Mouse (Mus musculus) 3134 (cell line): Measurements from ENCODE around the gene H6pd.
A peak's percentile ranks its signal among the peaks of the same experiment; 100 is the strongest.

Source experiments
- DNase-seq: peaks from one replicate; pipeline ENCODE4 v3.0.0-alpha.2; 2011; ENCODE audit warnings: low spot score; ENCODE audit not compliant: insufficient read length; ENCODE audit errors: extremely low read depth

The H6pd gene

DNA sequence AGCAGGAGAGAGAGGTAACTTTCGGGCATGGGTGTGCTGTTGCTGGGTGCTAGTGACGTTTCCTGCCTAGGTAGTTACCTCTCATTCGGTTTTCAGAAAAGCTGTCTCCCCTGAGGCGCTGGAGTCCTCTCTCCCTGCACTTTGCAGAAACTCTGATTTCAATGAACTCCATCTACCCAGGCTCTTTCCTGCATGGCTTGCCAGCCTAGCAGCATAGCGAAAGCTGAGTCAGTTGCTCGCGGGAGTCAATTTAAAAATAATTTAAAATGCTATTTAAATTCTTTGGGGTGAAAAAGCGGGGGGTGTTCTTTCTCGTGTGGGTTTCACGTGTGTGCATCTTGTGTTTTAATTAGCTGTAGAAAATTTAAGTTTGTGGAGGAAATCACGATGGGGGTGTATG lies 21.1 kb upstream of the H6pd start:
- no peak for DNase-seq

DNA sequence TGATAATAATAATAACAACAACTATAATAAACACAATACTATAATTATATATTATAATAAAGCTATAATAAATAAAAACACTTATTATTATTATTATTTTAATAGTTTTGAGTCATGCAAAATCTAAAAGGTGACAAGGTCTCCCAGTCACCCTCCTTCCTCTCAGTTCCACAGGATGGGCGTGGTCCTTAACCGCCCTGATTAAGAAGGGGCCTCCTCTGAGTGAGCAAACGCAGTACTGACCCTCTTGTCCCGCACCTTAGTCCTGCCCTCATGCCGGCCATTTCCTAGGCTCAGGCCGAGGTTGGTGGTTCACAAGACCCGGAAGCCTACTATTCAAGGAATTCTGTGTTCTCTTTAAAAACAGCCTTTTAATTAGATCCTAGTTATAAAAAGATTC lies 14.7 kb upstream of the H6pd start:
- DNase-seq = no peak

DNA sequence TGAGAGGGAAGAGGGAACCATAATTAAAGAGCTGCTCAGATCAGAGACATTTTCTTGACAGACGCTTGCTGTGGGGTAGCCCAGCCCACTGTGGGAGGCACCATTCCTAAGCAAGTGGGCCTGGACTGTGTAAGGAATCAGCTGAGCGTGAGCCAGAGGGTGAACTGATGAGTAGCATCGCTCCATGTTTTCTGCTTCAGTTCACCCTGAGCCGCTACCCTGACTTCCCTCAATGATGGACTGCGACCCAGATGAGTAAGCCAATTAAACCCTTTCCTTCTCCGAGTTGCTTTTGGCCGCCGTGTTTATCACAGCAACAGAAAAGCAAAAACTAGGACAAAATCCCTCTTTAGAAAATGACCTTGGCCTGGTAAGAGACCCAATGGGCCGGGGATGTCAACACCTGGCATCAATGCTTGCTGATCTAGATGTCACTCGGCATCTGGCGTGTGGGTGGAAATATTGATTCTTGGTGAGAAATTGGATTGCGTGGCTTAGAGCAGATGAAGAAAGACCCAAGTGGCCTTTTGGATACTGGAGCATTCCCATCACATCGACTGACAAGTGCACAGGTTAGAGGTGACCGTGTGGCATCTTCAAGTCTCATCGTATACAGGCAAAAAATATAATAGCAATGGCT lies 11.0 kb upstream of the H6pd start:
- DNase-seq = no peak

DNA sequence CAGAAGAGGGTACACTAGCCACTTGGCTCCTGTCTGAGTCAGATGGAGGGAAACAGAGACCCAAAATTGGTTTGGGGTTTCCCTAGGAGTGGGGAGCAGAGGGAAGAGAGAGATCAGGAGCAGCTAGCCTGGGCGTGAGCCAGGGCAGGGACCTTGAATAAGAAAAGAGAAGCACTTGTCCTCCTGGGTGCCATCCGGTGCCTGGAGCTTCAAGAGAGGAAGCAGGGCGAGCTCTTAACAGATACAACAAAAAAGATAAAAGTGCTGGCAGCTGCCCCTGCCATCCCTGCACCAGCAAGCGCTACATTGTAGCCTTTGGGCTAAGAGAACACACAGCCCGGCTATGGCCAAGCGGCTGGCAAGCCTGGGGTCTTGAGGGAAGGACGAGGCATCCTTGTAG lies 6.6 kb upstream of the H6pd start:
- DNase-seq = no peak

DNA sequence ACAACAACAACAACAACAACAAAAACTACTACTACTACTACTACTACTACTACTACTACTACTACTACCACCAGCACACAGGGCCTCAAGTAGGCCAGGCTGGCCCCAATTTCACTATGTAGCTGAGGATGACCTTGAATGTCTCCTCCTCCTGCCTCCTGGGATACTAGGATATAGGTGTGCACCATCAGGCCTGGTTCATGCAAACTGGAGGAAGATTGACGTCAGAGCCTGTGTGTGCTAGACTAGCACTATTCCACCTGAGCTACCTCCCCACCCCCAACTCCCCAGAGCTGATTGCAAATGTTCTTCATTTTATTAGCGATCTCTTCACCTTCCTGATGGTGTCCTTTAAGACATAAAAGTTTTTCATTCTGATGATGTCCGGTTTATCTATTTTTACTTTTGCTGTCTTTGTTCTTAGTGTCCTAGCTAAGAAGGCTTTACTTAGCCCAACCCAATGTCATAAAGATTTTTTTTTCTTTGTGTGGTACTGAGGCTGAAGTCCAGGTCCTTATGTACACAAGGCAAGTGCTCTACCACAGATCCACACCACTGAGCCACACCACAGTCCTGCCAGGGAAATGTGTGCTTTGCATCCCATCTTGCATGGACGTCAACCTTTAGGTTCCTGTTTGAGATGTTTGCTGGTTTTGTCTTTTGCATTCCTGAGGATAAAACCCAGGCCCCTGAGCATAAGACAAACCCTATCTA lies 5.7 kb upstream of the H6pd start:
- DNase-seq = no peak

DNA sequence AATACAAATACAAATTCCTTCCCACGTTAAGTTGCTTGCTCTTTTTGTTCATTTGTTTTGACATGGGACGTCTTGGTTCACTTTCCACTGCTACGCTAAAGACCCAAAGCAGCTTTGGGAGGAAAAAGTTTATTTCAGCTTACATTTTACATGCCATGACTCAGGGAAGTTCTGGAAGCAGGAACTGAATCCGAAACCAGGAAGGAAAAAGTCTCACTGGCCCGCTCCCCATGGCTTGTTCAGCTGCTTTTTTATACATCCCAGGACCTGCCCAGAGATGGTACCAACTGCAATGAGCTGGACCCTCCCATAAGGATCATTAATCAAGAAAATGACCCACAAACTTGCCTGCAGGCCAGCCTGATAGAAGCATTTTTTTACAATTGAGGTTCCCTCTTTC lies 5.0 kb upstream of the H6pd start:
- no peak for DNase-seq

DNA sequence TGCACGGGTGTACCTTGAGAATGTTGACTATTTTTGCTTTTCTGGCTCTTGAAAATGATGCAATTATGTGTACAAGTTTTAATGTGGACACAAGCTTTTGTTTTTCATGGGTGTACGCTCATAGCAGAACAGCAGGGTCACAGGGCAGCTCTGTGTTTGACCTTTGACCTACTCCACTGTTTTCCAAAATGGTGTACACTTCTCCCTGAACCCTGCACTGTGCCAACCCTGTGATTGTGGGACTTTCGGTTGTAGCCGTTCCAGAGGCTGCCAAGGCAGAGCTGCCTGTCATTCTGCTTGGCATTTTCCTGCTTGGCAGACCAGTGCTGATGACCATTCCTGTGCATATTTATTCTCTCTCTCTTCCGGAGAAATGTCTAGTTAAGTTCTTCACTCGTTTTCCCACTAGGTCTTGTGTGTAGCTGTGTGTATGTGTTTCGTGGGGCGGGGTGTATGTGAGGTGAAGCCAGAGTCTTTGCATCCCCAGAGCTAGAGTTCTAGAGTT lies 4.4 kb upstream of the H6pd start:
- DNase-seq = no peak

DNA sequence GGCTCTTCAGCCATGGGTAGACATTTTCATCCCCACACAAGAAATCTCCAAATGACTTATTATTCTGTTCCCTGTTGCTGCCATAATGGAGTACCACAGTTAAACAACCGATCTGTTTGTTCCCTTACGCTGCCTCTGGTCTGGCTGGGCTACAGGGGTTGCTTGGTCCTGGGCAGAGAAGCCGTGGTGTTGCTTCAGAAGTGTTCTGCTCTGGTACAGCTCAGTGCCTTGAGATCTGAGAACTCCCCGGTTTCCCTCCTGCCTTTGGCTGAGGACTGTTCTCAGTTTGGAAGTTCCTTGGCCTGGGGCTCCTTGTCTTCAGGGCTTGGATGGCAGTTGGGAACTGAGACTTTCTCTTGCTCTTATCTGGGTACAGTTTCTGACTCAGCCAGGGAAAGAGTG lies 3.5 kb upstream of the H6pd start:
- no peak for DNase-seq

DNA sequence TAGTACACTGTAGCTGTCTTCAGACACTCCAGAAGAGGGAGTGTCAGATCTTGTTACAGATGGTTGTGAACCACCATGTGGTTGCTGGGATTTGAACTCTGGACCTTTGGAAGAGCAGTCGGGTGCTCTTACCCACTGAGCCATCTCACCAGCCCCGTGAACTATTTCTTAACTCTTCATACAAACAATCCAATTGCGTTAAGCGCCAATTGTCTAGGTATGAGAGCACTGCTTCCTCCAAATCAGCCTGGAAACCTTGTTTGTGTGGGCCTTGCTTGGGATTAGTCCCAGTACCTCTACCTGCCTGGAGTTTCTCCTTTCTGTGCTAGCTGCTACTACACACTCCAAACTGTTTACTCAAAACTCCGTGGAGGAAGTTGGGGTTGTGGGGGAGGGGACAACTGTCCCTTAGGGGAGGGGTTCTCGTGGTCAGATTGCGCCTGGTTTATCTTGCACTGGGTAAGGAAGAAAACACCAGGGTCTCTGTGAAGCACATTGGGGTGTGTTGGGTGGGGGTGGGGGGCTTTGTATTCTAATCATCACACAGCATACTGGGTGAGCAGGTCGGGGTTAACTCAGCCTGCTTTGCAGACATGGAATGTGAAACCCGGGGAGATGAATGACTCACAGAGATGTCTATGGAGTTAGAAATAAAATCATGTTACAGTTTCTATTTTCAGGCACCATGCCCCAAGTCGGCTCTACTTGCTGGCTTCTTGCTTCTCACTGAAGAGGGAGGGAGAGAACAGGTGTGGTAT lies 2.9 kb upstream of the H6pd start:
- DNase-seq = peak; percentile 28

DNA sequence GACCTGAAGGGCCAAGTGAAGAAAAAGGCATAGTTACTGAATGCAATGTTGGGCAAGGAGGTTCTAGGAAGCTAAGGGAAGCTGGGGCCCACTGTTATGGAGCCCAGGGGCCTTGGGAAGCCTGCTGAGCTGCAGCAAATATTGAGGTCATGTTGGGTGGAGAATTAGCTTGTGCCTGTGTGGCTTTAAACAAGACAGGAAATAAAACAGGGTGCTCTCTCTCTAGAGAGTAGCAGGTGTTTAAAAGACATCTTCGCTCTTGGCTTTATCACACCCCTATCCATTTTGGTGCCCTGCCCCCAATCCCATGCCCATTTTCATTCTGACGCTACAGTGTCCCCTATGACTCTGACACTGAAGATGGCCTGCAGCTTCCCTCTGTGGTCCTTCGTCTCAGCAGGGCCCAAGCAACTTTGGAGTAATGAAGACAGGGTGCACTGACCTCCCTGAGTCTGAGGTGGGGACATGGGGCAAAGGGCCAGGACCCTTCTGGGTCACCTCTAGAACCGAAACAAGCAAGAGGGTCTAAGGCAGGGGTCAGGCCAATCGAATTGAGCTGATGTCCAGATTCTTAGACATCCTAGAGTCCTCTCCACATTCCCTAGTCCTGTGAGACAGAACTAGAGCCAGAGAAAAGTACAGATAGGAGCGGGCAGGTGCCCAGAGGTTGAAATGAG lies 1.4 kb upstream of the H6pd start:
- DNase-seq = no peak

DNA sequence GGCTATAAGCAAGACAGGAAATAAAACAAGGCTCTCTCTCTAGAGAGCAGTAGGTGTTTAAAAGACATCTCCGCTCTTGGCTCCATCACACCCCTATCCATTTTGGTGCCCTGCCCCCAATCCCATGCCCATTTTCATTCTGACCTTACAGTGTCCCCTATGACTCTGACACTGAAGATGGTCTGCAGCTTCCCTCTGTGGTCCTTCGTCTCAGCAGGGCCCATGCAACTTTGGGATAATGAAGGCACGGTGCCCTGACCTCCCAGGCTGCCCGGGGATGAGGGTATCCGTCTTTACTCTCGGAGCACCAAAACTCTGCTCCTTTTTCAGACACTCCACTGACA lies 736 bp upstream of the H6pd start:
- no peak for DNase-seq

DNA sequence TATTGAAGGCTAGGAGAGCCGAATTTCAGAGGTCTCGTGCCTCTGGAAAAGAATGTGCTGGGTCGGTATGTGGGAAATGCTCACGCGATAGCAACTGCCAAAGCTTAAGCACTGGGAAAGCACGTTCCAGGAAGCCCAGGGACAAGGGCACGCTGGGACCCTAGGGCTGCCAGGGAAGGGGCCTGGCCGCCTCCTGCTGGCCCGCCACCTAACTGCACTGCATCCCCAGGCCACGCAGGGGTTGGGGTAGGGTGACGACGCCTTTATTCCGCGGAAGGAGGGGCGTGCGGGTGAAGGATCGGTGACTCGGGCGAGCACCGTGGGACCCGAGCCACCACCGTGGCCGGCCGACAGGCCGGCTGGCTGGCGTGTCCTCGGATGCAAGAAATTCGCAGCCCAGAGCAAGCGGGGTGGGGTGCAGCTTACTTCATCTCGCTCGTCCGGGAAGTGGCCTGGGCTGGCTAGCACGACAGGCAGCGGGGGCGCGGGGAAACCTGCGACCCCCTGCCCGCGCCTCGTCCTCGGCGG lies 434 bp downstream of the H6pd start:
- DNase-seq = peak; percentile 88

DNA sequence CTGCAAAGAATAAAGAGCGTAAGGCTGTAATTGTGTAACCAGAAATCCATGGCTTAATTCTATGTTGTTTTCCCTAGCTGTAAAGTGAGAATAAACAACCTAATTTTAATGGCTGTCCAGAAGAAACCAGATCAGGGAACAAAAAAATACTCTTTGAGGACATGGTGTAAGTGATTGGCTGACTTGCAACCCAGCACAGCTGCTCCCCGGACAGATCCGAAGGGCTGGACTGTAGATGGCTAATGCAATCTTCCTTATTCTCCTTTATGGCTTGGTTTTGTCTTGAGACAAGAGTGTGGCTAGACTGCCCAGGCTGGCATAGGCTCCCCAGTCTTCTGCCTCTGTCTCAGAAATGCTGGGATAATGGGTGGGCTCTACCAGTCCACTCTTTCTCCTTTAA lies 1.4 kb downstream of the H6pd start:
- DNase-seq = no peak

DNA sequence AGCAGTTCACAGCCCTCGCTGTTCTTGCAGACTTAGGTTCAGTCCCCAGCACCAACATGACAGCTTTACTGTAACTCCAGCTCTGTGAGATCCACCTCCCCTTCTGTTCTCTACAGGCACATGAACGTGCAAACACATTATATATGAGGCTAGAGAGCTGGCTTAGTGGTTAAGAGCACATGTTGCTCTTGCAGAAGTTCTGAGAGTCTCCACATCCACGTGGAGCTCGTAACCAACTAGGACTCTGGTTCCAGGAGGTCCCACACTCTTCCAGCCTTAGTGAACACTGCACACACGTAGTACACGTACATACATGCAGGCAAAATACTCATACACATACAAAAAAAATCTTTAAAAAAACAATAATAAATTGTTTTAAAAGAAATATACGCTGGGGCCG lies 1.8 kb downstream of the H6pd start:
- DNase-seq = no peak

DNA sequence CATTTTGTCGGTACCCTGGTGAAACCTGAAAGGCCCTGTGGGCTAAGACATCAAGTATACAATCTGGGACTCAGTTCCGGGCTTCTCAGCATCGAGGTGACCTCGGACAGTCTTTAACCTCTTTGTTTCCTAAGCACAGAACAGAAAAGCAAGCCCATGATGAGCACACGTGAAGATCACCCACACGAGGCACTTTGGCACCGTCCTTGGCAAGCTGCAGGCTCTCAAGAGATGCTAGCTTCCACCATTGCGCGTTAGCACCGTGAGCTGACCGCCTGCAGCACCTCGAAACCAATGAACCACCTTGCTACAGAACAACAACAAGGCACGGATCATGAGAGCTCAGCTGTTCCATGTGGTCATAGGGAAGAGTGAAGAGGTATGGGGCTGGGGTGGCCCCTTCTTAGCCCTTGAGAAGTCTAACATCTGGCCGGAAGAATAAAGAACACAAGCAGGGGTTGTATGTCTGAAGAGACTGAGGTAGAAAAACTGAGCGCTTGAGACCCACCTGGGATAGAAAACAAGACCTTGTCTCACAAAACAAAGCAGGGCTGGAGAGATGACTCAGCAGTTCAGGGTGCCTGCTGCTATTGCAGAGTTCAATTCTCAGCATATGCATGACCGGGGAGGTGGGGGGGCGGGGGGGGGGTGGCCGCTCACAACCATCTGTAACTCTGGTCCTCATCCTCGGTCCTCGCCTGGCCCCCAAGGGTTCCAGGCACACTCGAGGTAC lies 2.5 kb downstream of the H6pd start:
- DNase-seq = no peak

DNA sequence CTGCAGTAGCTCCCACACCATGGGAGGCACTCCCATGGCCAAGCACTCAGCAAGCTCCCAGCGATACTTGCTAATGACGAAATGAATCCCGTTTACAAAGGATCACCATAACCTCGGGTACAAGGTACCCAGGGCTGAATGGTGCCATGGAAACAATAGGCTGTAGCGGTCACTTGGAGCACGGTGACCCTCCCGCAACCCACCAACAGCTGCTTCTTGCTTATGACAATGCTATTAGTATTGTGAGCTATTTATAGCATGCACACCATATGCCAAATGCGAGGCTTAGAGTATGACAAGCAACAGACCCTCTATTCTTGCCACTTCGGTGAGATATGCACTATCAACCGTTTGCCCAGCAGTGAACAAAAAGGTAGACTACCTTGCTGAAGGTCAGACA lies 3.6 kb downstream of the H6pd start:
- DNase-seq = no peak

DNA sequence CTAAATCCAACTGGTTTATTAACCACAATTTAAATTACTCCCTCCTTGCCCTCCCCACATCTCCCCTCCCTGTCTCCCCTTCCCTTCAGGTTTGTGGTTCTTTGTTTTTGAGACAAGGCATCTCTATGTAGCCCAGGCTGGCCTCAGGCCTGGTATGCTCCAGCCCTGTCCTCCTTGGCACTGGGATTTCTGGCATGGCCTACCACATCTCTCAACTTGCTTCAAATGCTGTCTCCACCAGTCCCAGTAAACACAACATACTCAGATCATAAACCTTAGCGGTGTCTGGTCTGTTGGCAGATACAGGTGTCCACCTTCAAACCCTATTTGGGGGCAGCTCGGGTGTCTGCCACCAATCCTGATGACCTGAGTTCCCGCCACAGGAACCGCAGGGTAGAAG lies 5.2 kb downstream of the H6pd start:
- DNase-seq = no peak

DNA sequence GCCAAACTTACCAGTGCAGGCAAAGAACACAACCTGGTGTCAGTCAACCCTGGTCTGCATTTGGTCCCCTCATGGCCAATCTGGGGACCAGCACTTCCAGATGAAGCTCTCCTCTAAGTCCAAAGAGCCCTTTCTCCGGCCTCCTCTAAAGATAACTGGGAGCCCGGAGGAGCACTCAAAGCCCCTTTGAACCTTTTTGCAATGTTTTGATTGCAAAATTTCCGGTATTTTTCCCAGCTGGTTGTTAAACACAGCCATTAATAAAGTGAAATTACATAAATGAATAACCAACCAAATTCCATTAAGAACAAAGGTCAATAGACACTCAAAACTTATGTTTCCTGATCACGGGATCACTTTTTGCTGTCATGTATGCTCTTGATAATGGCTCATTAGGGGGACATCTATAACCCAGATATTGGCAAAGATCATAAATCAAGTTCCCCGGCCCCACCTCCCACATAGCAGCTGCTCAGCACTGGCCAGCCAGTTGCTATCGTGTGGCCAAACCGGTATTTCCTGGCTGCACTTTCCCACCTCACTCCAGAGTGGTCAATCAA lies 5.7 kb downstream of the H6pd start:
- DNase-seq = no peak

DNA sequence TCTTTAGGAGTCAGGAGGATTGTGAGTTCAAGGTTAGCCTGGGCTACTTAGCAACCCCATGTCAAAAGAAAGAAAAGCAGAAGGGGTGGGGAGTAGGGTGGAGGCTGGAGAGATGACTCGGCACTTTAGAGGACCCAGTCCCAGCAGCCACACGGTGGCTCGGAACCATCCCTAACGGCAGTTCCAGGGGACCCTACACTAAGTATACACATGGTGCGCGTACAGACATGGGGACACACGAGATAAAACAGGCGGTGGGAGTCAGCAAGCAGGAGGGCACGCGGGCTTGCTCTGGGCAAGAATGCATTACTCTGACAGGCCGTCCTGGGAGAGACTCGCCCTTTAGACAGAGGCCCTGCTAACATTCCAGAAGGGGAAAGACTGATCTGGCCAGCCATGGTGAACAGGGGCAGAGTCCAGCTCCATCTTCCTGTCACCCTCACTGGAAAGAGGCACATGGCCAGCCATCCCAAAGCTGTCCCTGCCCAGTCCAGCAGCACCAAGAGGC lies 6.7 kb downstream of the H6pd start:
- DNase-seq = no peak
